Mouse (Mus musculus) A20 (cell line): ENCODE results near the gene Zbtb25.

Experiments
- DNase-seq: peaks from one replicate; pipeline ENCODE4 v3.0.0-alpha.2; 2011; ENCODE audit warnings: low read depth, low spot score

Zbtb25 gene

GRCm38 (mm10) chr12:76341080-76341479 lies 28.3 kb downstream of the Zbtb25 start:
- peak; percentile 72 for DNase-seq

- no peak for DNase-seq
Observed at GRCm38 (mm10) chr12:76336111-76336965, 33.1 kb downstream of the Zbtb25 start.

GRCm38 (mm10) chr12:76335641-76336040 lies 33.8 kb downstream of the Zbtb25 start:
- DNase-seq: no peak

- DNase-seq: peak; percentile 16
Observed at GRCm38 (mm10) chr12:76333688-76334087, 35.7 kb downstream of the Zbtb25 start.

- DNase-seq: peak; percentile 41
Observed at GRCm38 (mm10) chr12:76328567-76329354, 40.6 kb downstream of the Zbtb25 start.

- DNase-seq: no peak
Observed at GRCm38 (mm10) chr12:76326437-76327220, 42.8 kb downstream of the Zbtb25 start.

GRCm38 (mm10) chr12:76324679-76325431 lies 44.5 kb downstream of the Zbtb25 start, which contains the start of gene Akap5:
Gene Akap5, plus strand, starts transcription at chr12:76324891.
- peak; percentile 78 for DNase-seq

- DNase-seq: peak; percentile 88
Observed at GRCm38 (mm10) chr12:76318282-76319212, 50.9 kb downstream of the Zbtb25 start.

GRCm38 (mm10) chr12:76311951-76312350 lies 57.5 kb downstream of the Zbtb25 start:
- no peak for DNase-seq

- DNase-seq: no peak
Observed at GRCm38 (mm10) chr12:76311227-76311626, 58.2 kb downstream of the Zbtb25 start.

DNA sequence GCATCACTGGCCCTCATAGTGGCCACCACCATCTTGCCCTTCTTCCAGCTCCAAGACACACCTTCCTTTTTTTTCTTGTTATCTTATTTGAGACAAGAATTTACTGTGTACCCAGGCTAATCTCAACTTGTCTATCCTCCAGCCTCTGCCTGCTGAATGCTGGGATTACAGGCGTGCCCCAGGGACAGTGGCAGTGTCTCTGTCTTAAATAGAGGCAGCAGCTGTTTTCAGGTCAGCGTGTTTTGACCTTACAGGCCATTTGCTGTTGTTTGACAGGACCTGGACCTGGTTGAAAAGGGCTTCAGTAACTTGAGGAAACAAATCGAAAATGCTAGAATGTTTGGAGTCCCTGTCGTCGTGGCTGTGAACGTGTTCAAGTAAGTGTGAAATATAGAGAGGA lies 58.8 kb downstream of the Zbtb25 start:
- no peak for DNase-seq

DNA sequence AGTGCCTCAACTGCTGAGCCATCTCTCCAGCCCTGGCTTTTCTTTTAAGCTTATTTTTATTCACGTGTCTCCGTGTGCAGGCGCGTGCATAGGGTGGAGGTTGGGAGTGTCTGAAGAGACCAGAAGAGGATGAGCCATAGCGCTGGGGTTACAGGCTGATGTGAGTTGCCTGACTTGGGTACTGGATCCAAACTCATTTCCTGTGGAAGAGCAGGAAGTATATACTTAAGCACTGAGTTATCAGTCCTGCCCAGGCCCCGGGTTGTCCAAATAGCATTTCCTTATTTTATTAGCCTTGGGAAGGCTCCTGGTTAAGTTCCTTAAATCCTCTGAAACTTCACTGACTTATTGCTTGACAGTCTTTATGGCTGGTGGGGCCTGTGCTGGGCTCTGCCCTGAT lies 59.4 kb downstream of the Zbtb25 start:
- no peak for DNase-seq

- no peak for DNase-seq
Observed at GRCm38 (mm10) chr12:76308436-76308835, 61.0 kb downstream of the Zbtb25 start.

- peak; percentile 84 for DNase-seq
Observed at GRCm38 (mm10) chr12:76307964-76308363, 61.4 kb downstream of the Zbtb25 start.

DNA sequence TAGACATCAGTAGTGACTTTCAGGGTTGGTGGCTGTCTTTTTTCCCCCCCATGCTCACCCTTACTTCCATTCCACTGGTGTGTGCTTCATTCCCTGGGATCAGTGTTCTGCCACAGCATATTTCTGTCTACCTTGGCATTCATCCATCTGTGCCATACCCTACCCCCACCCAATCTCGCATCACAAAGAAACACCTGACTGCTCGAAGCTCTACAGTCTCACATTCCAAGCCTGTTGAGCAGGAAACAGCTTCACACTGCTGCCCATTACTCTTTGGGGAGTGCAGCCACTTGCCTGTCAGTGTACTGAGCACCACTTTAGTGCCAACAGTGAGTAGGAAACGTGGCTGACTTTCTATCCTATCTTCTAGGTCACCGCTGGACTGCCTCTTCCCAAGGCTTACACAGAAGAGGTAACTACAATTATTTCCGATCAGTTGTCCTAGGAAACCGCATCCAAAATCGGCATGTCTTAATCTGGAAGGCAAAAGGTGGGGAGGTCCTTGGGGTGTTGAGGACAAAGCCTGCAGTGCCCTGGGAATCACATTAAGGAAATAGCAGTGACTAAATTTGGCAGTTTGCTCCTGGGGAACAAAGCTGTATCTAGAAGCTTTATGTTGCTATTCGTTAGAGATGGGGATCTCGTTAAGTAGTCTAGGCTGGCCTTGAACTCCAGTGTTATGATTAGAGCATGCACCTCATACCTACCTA lies 62.4 kb downstream of the Zbtb25 start:
- DNase-seq: no peak

- no peak for DNase-seq
Observed at GRCm38 (mm10) chr12:76305107-76305506, 64.3 kb downstream of the Zbtb25 start.

DNA sequence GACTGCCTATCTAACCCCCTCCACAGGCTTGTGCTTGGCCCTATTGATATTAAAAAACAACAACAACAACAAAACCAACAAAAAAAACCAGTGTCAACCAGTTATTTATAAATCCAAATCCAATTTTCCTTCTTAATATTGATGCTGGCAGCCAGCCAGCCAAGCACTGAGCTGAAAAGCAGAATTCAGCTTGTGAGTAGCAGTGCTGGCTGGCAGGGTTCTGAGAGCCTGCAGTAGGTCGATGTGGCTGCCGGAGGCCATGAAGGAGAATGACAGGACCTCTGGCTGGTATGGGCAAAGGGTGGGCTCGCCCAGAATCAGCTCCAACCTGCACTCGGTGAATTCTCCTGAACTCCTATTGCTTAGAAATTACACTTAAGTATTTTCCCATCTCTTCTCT lies 65.2 kb downstream of the Zbtb25 start:
- DNase-seq: no peak

- no peak for DNase-seq
Observed at GRCm38 (mm10) chr12:76303474-76303873, 65.9 kb downstream of the Zbtb25 start.

DNA sequence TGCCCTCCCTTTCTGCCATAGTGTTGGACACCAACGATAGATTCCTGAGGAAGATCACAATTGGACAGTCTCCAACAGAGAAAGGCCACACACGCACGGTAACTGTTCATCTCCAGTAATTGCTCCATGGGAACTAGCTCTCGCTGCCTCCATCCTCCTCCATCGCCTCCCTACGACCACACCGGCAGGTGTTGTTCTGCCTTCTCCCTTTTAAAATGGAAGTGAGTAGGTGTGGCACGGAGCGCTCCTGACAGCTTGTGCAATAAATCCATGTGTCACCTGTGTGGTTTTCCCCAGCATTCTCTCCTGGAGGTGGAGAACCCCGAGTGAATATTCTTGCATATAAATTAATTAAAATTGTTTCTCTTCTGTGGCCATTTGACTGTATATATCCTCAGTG lies 69.0 kb downstream of the Zbtb25 start:
- DNase-seq: no peak
